Mouse (Mus musculus) hindbrain, embryonic 11.5 days (tissue): Measurements from ENCODE around the gene Emilin2. TPM values are rescaled to one million over a fixed set of nuclear protein-coding genes. Genes with fewer than 3 reads are reported as not detected.
A peak's percentile ranks its signal among the peaks of the same experiment; 100 is the strongest.
"Not testable (repeated sequence)": the region's sequence is repeated elsewhere in the genome, so short reads cannot be mapped to it uniquely, and the experiment has no call there.

ENCODE experiments used
- ATAC-seq: fragments of 200-750 bp; cut with Nextera tagmentation; 2 replicates; pipeline ENCODE4 v1.8.0; 2017; ENCODE audit warnings: mild to moderate bottlenecking, moderate TSS enrichment, moderate library complexity; ENCODE audit not compliant: low FRiP score
- DNase-seq: peaks from one replicate; pipeline ENCODE4 v3.0.0-alpha.2; 2015; ENCODE audit warnings: low spot score
- H3K27ac ChIP-seq: fragments of 300-500 bp; sonication (generic); 2 replicates; pipeline ENCODE4 v1.5.1; 2014; ENCODE audit warnings: mild to moderate bottlenecking, low read depth, low read length
- H3K27me3 ChIP-seq: fragments of 300-500 bp; sonication (generic); 2 replicates; pipeline ENCODE4 v1.6.1; 2014; ENCODE audit warnings: mild to moderate bottlenecking, low read length, moderate library complexity, mixed read lengths; ENCODE audit not compliant: control insufficient read depth, insufficient read depth
- H3K36me3 ChIP-seq: fragments of 300-500 bp; sonication (generic); 2 replicates; pipeline ENCODE4 v1.6.1; 2014; ENCODE audit warnings: mild to moderate bottlenecking, low read length, moderate library complexity, mixed read lengths; ENCODE audit not compliant: control insufficient read depth, insufficient read depth
- H3K4me1 ChIP-seq: fragments of 300-500 bp; sonication (generic); replicated peaks from 2 replicates; pipeline ENCODE4 v1.6.1; 2014; ENCODE audit warnings: low read length, mixed read lengths; ENCODE audit not compliant: control insufficient read depth, insufficient read depth
- H3K4me2 ChIP-seq: fragments of 300-500 bp; sonication (generic); replicated peaks from 2 replicates; pipeline ENCODE4 v1.6.1; 2014; ENCODE audit warnings: mild to moderate bottlenecking, low read depth, low read length
- H3K4me3 ChIP-seq: fragments of 300-500 bp; sonication (generic); 2 replicates; pipeline ENCODE4 v1.5.1; 2014; ENCODE audit warnings: low read depth, low read length
- H3K9ac ChIP-seq: fragments of 300-500 bp; sonication (generic); 2 replicates; pipeline ENCODE4 v1.6.1; 2014; ENCODE audit warnings: low read depth, low read length
- H3K9me3 ChIP-seq: fragments of 300-500 bp; sonication (generic); 2 replicates; pipeline ENCODE4 v1.6.1; 2016; ENCODE audit warnings: low read length; ENCODE audit not compliant: control insufficient read depth
- WGBS: fragments of 180-500 bp; shearing (Covaris S2); extraction: QIAGEN DNeasy Blood & Tissue Kit; methylation state at CpG from one replicate; pipeline ENCODE4 v1.1.7; 2014; 5-methylcytosine and 5-hydroxymethylcytosine counted together
- polyA plus RNA-seq: library from polyadenylated mRNA; unstranded; fragments of >200 nt; fragmentation: Nextera tagmentation; extraction: Ambion mirVana; gene quantifications from 2 replicates; pipeline ENCODE4 v1.2.1, GENCODE M21; 2014

Gene Emilin2
- polyA plus RNA-seq, 1 experiment from 2014 or later = 7.8 TPM

GRCm38 (mm10) chr17:71320731-71321130 is 9.0 kb upstream of the Emilin2 start:
- not testable (repeated sequence) for DNase-seq, H3K36me3 ChIP-seq, H3K4me2 ChIP-seq, H3K27ac ChIP-seq, ATAC-seq, H3K9me3 ChIP-seq, H3K9ac ChIP-seq, H3K27me3 ChIP-seq, H3K4me3 ChIP-seq, H3K4me1 ChIP-seq
- WGBS = 86% methylated on average over 8 of the region's 8 CpGs

- no peak overlapping the region for H3K27ac ChIP-seq
- DNase-seq (no peak), ATAC-seq (no peak)
- H3K4me3 ChIP-seq = no peak overlapping the region
- no peaks in the 10 kb centered on the region for H3K4me1 ChIP-seq
- 92% methylated on average over 3 of the region's 3 CpGs for WGBS
- H3K4me2 ChIP-seq = no peak overlapping the region
- no peaks in the 10 kb centered on the region for H3K36me3 ChIP-seq
- no peaks in the 10 kb centered on the region for H3K9me3 ChIP-seq
- H3K9ac ChIP-seq = no peak overlapping the region
- H3K27me3 ChIP-seq = no peaks in the 10 kb centered on the region
Measured at GRCm38 (mm10) chr17:71319361-71319760, 7.6 kb upstream of the Emilin2 start.

- Histone ChIP-seq H3K27ac (no peak overlapping the region), H3K9ac (no peak overlapping the region), H3K36me3 (no peaks in the 10 kb centered on the region), H3K27me3 (no peaks in the 10 kb centered on the region), H3K4me3 (no peak overlapping the region), H3K4me2 (no peak overlapping the region), H3K9me3 (no peaks in the 10 kb centered on the region), H3K4me1 (no peaks in the 10 kb centered on the region)
- ATAC-seq (no peak), DNase-seq (no peak)
- WGBS = 92% methylated on average over 4 of the region's 4 CpGs
Measured at GRCm38 (mm10) chr17:71317571-71317970, 5.8 kb upstream of the Emilin2 start.

GRCm38 (mm10) chr17:71314315-71314714 is 2.5 kb upstream of the Emilin2 start:
- H3K9me3 ChIP-seq = no peaks in the 10 kb centered on the region
- no peak overlapping the region for H3K27ac ChIP-seq
- H3K4me2 ChIP-seq = no peak overlapping the region
- no peak overlapping the region for H3K4me3 ChIP-seq
- ATAC-seq (no peak), DNase-seq (no peak)
- H3K9ac ChIP-seq = no peak overlapping the region
- WGBS = 79% methylated on average over 4 of the region's 4 CpGs
- H3K27me3 ChIP-seq = no peaks in the 10 kb centered on the region
- H3K36me3 ChIP-seq = no peaks in the 10 kb centered on the region
- peaks cover 3% of the 10 kb centered on the region; the same call in 1 of the 2 replicates for H3K4me1 ChIP-seq

- H3K27ac ChIP-seq = no peak overlapping the region
- WGBS = under 1% methylated on average over 67 of the region's 67 CpGs
- ATAC-seq = peak; percentile 57
Measured at GRCm38 (mm10) chr17:71310486-71311339, 1.1 kb downstream of the Emilin2 start.

GRCm38 (mm10) chr17:71309711-71310485 is 1.9 kb downstream of the Emilin2 start:
- peak overlapping the region; percentile 71 for H3K9ac ChIP-seq
- H3K4me3 ChIP-seq = peak overlapping the region; percentile 64
- no peaks in the 10 kb centered on the region for H3K36me3 ChIP-seq
- no peaks in the 10 kb centered on the region for H3K9me3 ChIP-seq
- DNase-seq (peak; percentile 69), ATAC-seq (peak; percentile 17)
- H3K4me2 ChIP-seq = peak overlapping the region; percentile 100
- no peak overlapping the region for H3K27ac ChIP-seq
- H3K4me1 ChIP-seq = peaks cover 6% of the 10 kb centered on the region; the same call in 1 of the 2 replicates
- 3% methylated on average over 23 of the region's 23 CpGs for WGBS
- no peaks in the 10 kb centered on the region for H3K27me3 ChIP-seq

More at GRCm38 (mm10) chr17:71310486-71311339, 1.1 kb downstream of the Emilin2 start:
- H3K4me1 ChIP-seq = peaks cover 6% of the 10 kb centered on the region; the same call in 1 of the 2 replicates
- peak overlapping the region; percentile 64 for H3K4me3 ChIP-seq
- H3K4me2 ChIP-seq = peak overlapping the region; percentile 100
- no peaks in the 10 kb centered on the region for H3K36me3 ChIP-seq
- H3K9ac ChIP-seq = peak overlapping the region; percentile 71
- H3K9me3 ChIP-seq = no peaks in the 10 kb centered on the region
- H3K27me3 ChIP-seq = no peaks in the 10 kb centered on the region
- no peak for DNase-seq

GRCm38 (mm10) chr17:71309141-71309540 is 2.6 kb downstream of the Emilin2 start:
- peak; percentile 39; the same call in 1 of the 2 replicates for ATAC-seq
- H3K4me3 ChIP-seq = 0 out of 2 replicates have a peak overlapping the region, but pooled peaks have one; percentile 6
- no peaks in the 10 kb centered on the region for H3K9me3 ChIP-seq
- H3K9ac ChIP-seq = no peak overlapping the region; the same call in 1 of the 2 replicates
- WGBS = 17% methylated on average over 14 of the region's 14 CpGs
- H3K4me1 ChIP-seq = peaks cover 6% of the 10 kb centered on the region; the same call in 1 of the 2 replicates
- H3K36me3 ChIP-seq = no peaks in the 10 kb centered on the region
- peak overlapping the region; percentile 100 for H3K4me2 ChIP-seq
- no peak overlapping the region for H3K27ac ChIP-seq
- DNase-seq = peak; percentile 46
- no peaks in the 10 kb centered on the region for H3K27me3 ChIP-seq

GRCm38 (mm10) chr17:71308296-71308695 is 3.5 kb downstream of the Emilin2 start:
- WGBS = 93% methylated on average over 5 of the region's 5 CpGs
- Histone ChIP-seq H3K9me3 (no peaks in the 10 kb centered on the region), H3K9ac (no peak overlapping the region), H3K4me1 (peaks cover 6% of the 10 kb centered on the region; the same call in 1 of the 2 replicates), H3K4me2 (no peak overlapping the region), H3K36me3 (no peaks in the 10 kb centered on the region), H3K4me3 (no peak overlapping the region), H3K27me3 (no peaks in the 10 kb centered on the region), H3K27ac (no peak overlapping the region)
- no peak for ATAC-seq
- DNase-seq = no peak
